Mouse (Mus musculus) myocyte (in vitro differentiated cells): ENCODE measurements at regions not wholly inside any gene's neighbourhood (a gene's known extent, or its start where the extent isn't known, plus 50 kb on each side); places are given as distances from the start of the nearest gene placed in this dataset.

Source experiments
- CEBPB ChIP-seq: IDR thresholded peaks from 2 replicates; pipeline ENCODE4 v1.6.1; 2011; ENCODE audit warnings: mild to moderate bottlenecking, moderate library complexity; ENCODE audit not compliant: poor library complexity, insufficient read depth, severe bottlenecking
- E2F4 ChIP-seq: IDR thresholded peaks from one replicate; pipeline ENCODE4 v1.6.1; 2011; ENCODE audit warnings: mild to moderate bottlenecking, control low read depth, moderate library complexity; ENCODE audit not compliant: insufficient read depth
- MAX ChIP-seq: IDR thresholded peaks from one replicate; pipeline ENCODE4 v1.6.1; 2011; ENCODE audit warnings: low read depth, mild to moderate bottlenecking, control low read depth
- MYOG ChIP-seq, 3 experiments: IDR thresholded peaks; one replicate each; pipeline ENCODE4 v1.6.1; 2011; ENCODE audit warnings: control low read depth in 2 of 3, low read depth in 2 of 3, mild to moderate bottlenecking in 2 of 3; ENCODE audit not compliant: insufficient read length in 2 of 3, control insufficient read depth in 1 of 3, insufficient read depth in 1 of 3
- POLR2A ChIP-seq: IDR thresholded peaks from one replicate; pipeline ENCODE4 v1.6.1; 2011; ENCODE audit warnings: low read depth, mild to moderate bottlenecking, control low read depth, moderate library complexity; ENCODE audit not compliant: insufficient read length
- REST ChIP-seq: IDR thresholded peaks from one replicate; pipeline ENCODE4 v1.6.1; 2011; ENCODE audit warnings: mild to moderate bottlenecking, control low read depth, moderate library complexity; ENCODE audit not compliant: insufficient read depth, insufficient read length
- SRF ChIP-seq: IDR thresholded peaks from one replicate; pipeline ENCODE4 v1.6.1; 2011; ENCODE audit warnings: low read depth; ENCODE audit not compliant: control insufficient read depth, insufficient read length
- TCF12 ChIP-seq: IDR thresholded peaks from one replicate; pipeline ENCODE4 v1.6.1; 2011; ENCODE audit warnings: mild to moderate bottlenecking, control low read depth; ENCODE audit not compliant: poor library complexity, insufficient read depth, severe bottlenecking
- USF1 ChIP-seq: IDR thresholded peaks from one replicate; pipeline ENCODE4 v1.6.1; 2011; ENCODE audit warnings: low read depth, mild to moderate bottlenecking, control low read depth, moderate library complexity

- TF ChIP-seq SRF, result no peak
- TF ChIP-seq MYOG (IDR thresholded peaks at IDR 0.05; ENCODE audit: control insufficient read depth in 1 of 3, insufficient read depth in 1 of 3, insufficient read length in 2 of 3, low read depth in 2 of 3), result no peak
- TF ChIP-seq POLR2A, result no peak
- no peak for TF ChIP-seq TCF12
- TF ChIP-seq MAX, result no peak
- TF ChIP-seq REST, result no peak
- no peak for TF ChIP-seq USF1
- no peak for TF ChIP-seq E2F4
- TF ChIP-seq CEBPB, result no peak
Measured at GRCm38 (mm10) chr13:15862941-15863340, 148.7 kb upstream of the Inhba start.
